Mouse (Mus musculus) intestine, embryonic 15.5 days (tissue): ENCODE results near the gene Hist1h2bq. TPM values are rescaled to one million over a fixed set of nuclear protein-coding genes. Genes with fewer than 3 reads are reported as not detected.
"Not testable (repeated sequence)": the region's sequence is repeated elsewhere in the genome, so short reads cannot be mapped to it uniquely, and the experiment has no call there.

Experiments used
- ATAC-seq: fragments of 200-750 bp; cut with Nextera tagmentation; 2 replicates; pipeline ENCODE4 v1.8.0; 2017; ENCODE audit warnings: moderate TSS enrichment, moderate library complexity
- H3K27ac ChIP-seq: fragments of 300-500 bp; sonication (generic); 2 replicates; pipeline ENCODE4 v1.5.1; 2015; ENCODE audit warnings: mild to moderate bottlenecking, inconsistent platforms
- H3K27me3 ChIP-seq: fragments of 300-500 bp; sonication (generic); replicated peaks from 2 replicates; pipeline ENCODE4 v1.6.1; 2015; ENCODE audit warnings: inconsistent platforms
- H3K36me3 ChIP-seq: fragments of 300-500 bp; sonication (generic); 2 replicates; pipeline ENCODE4 v1.6.1; 2015; ENCODE audit warnings: inconsistent platforms
- H3K4me1 ChIP-seq: fragments of 300-500 bp; sonication (generic); replicated peaks from 2 replicates; pipeline ENCODE4 v1.6.1; 2015; ENCODE audit warnings: inconsistent platforms
- H3K4me2 ChIP-seq: fragments of 300-500 bp; sonication (generic); replicated peaks from 2 replicates; pipeline ENCODE4 v1.6.1; 2015; ENCODE audit warnings: mild to moderate bottlenecking, inconsistent platforms
- H3K4me3 ChIP-seq: fragments of 300-500 bp; sonication (generic); replicated peaks from 2 replicates; pipeline ENCODE4 v1.5.1; 2015; ENCODE audit warnings: inconsistent platforms
- H3K9ac ChIP-seq: fragments of 300-500 bp; sonication (generic); 2 replicates; pipeline ENCODE4 v1.6.1; 2015; ENCODE audit warnings: inconsistent platforms
- H3K9me3 ChIP-seq: fragments of 300-500 bp; sonication (generic); 2 replicates; pipeline ENCODE4 v1.6.1; 2016; ENCODE audit warnings: inconsistent platforms
- WGBS: fragments of 180-500 bp; shearing (Covaris S2); methylation state at CpG from one replicate; pipeline ENCODE4 v1.1.7; 2015; 5-methylcytosine and 5-hydroxymethylcytosine counted together
- polyA plus RNA-seq: library from polyadenylated mRNA; unstranded; fragments of >200 nt; fragmentation: Nextera tagmentation; extraction: Ambion mirVana; gene quantifications from 2 replicates; pipeline ENCODE4 v1.2.1, GENCODE M21; 2015

Hist1h2bq gene
- polyA plus RNA-seq, 1 experiment from 2014 or later: 16.7 TPM

DNA sequence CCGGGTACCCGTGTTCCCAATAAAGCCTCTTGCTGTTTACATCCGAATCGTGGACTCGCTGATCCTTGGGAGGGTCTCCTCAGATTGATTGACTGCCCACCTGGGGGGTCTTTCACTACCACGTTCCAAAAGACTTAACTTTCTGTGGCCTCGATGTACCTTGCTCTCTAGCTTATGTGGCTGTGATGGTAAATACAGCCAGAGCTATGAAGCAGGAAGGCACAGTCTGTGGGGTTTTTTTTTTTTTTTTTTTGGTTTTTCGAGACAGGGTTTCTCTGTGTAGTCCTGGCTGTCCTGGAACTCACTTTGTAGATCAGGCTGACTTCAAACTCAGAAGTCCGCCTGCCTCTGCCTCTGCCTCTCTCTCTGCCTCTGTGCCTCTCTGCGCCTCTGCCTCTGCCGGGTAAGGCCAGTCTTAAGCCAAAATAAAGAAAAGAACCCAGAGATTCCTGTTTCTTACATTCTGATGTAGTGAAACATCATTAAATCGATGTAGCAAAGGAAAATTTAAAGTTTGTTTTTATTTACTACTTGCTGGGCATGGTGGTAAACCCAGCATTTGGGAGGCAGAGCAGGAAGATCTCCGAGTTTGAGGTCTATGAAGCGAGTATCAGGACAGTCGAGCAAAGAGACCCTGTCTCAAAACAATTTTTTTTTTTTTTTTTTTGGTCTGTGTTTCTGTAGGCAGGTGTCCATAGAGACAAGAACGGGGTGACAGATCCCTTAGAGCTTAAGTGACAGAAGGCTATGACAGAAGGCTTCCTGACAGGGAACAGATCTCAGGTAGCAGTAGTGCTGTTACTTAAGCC lies 10.3 kb upstream of the Hist1h2bq start:
- H3K36me3 ChIP-seq, H3K4me1 ChIP-seq, H3K27me3 ChIP-seq, H3K9me3 ChIP-seq, H3K4me3 ChIP-seq, H3K4me2 ChIP-seq, H3K9ac ChIP-seq, H3K27ac ChIP-seq: not testable (repeated sequence)
- 73% methylated on average over 7 of the region's 16 CpGs for WGBS
- 0 out of 2 replicates have a peak, but pooled peaks have one; percentile 41 for ATAC-seq

DNA sequence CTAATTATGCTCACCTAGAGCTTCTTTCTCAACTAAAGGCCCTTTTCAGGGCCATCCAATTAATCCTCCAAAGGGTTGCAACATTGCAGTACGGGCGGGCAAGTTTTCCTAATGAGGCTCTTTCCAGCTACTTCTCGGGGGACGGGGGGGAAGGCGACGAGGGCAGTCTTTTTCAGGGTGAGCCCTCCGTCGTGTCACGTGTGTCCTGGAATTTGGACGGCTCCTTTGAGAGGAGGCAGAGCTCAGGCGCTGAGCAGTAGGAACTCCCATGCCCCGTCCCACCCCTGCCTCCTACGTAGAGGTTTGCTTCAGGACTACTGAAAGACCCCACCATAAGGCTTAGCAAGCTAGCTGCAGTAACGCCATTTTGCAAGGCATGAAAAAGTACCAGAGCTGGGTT lies 2.1 kb upstream of the Hist1h2bq start:
- WGBS: under 1% methylated on average over 14 of the region's 14 CpGs
- ATAC-seq: peak; percentile 64
- not testable (repeated sequence) for H3K9ac ChIP-seq, H3K4me1 ChIP-seq, H3K9me3 ChIP-seq, H3K27me3 ChIP-seq, H3K36me3 ChIP-seq
- H3K4me3 ChIP-seq: 0 out of 2 replicates have a peak overlapping the region, but pooled peaks have one; percentile 9
- H3K27ac ChIP-seq: 0 out of 2 replicates have a peak overlapping the region, but pooled peaks have one; percentile 22
- H3K4me2 ChIP-seq: peak overlapping the region; percentile 36

DNA sequence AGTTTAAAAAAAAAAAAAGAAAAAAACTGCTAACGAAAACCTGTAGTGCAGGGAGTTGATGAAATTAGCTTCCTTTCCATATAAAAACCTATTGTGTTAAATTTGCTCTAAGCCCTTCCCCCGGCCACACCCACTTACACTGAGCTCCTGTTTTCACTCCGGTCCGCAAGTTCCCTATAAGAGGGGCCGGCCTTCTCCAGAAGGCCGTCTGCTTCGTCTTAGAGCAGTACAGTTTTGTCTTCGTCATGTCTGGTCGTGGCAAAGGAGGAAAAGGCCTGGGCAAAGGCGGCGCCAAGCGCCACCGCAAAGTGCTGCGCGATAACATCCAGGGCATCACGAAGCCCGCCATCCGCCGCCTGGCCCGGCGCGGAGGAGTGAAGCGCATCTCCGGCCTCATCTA lies 1.5 kb upstream of the Hist1h2bq start, which contains the start of gene Hist1h4m:
Gene Hist1h4m (plus strand): TSS at position 208 of the 400 bp plus-strand sequence.
- H3K36me3 ChIP-seq, H3K9ac ChIP-seq, H3K27me3 ChIP-seq, H3K4me1 ChIP-seq, H3K9me3 ChIP-seq: not testable (repeated sequence)
- peak within 1 kb of the TSS; percentile 36 for H3K4me2 ChIP-seq
- H3K4me3 ChIP-seq: 0 out of 2 replicates have a peak within 1 kb of the TSS, but pooled peaks have one; percentile 9
- no CpG with 5 or more reads among the region's 24 CpGs for WGBS
- peak; percentile 67 for ATAC-seq
- 0 out of 2 replicates have a peak within 1 kb of the TSS, but pooled peaks have one; percentile 22 for H3K27ac ChIP-seq

DNA sequence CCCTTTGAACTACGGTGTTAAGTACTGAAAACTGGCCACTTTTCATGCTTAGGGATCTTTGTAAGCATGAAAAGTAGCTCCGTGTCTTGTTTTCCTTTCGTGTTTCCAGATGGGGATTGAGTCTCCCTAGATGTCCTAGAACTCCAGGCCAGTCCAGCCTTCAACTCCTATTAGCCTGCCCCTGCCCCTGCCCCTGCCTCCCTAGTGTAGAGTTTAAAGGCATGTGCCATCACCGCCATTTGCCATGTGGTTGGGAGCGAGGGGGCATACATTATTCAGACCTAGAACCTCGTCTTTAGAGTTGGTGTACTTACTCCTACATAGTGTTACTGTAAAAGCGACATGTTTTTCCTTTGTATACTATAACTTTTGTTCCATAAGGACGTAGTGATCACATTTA lies 1.1 kb upstream of the Hist1h2bq start:
- not testable (repeated sequence) for H3K4me1 ChIP-seq
- peak; percentile 31 for ATAC-seq
- no CpG with 5 or more reads among the region's 8 CpGs for WGBS

DNA sequence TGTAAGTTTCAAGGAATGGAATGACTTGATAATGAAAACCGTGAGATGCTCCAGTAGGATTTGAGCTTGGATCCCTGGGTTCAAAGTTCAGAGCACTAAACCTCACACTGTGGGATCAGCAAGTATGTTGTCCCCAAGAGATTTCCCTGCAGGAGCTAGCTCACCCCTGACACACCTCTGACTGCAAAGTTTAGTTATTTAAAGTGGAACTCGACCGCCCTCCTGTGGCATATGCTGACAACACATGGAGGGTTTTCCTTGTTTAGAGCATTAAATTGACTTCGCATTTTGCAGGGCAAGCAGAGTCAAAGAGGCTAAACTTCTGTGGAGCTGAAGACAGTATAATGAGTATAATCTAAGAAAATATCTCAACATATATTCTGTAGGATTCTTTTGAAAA lies 6.9 kb downstream of the Hist1h2bq start:
- not testable (repeated sequence) for H3K9me3 ChIP-seq, H3K27ac ChIP-seq, H3K9ac ChIP-seq, H3K4me1 ChIP-seq, H3K4me2 ChIP-seq, H3K27me3 ChIP-seq, H3K4me3 ChIP-seq, H3K36me3 ChIP-seq
- no CpG with 5 or more reads among the region's 4 CpGs for WGBS
- ATAC-seq: peak; percentile 86

More for the DNA sequence above, 1.1 kb upstream of the Hist1h2bq start:
- H3K27ac ChIP-seq, H3K36me3 ChIP-seq, H3K4me3 ChIP-seq, H3K27me3 ChIP-seq, H3K9ac ChIP-seq, H3K9me3 ChIP-seq, H3K4me2 ChIP-seq: not testable (repeated sequence)

DNA sequence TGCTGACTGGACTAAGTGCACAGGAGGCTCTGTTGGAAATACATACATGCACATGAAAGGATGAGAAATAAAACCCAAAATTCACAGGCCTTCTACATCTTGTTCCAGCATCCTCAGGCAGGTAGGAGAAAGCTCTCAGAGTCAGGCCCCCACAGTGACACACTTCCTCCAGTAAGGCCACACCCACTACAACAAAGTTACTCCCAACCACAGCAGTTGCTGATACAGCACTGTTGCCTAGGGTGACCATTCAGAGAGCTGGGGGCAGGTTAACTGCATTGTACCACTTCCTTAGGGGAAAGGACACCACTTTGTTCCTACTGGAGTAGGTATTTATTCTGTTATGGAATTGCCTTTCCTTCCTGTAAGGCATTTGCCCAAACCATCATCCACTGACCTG lies 12.8 kb downstream of the Hist1h2bq start:
- not testable (repeated sequence) for H3K9ac ChIP-seq

DNA sequence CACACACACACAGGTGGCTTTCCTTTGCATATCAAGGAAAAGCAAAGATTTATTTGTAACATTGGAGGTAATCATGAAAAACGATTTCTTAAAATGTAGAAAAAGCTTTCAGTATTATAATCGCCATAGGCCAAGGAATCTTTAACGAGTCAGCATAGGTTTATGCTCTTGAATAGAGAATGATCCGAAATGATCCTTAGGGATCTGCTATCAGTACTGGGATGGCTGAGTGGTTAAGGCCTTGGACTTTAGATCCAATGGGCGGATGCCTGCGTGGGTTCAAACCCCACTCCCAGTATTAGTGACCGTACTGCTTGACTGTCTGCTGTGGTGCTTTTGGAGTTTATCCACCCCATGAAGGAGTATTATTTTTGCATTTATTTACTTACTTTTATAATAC lies 14.4 kb downstream of the Hist1h2bq start:
- no peaks in the 10 kb centered on the region for H3K36me3 ChIP-seq
- H3K4me2 ChIP-seq: no peak overlapping the region
- no peaks in the 10 kb centered on the region for H3K27me3 ChIP-seq
- WGBS: 92% methylated on average over 7 of the region's 7 CpGs
- H3K9ac ChIP-seq: no peak overlapping the region
- ATAC-seq: no peak
- H3K4me1 ChIP-seq: 0 out of 2 replicates have a peak, but pooled peaks cover 2% of the 10 kb centered on the region
- H3K27ac ChIP-seq: no peak overlapping the region
- no peaks in the 10 kb centered on the region for H3K9me3 ChIP-seq
- no peak overlapping the region for H3K4me3 ChIP-seq

More for the DNA sequence above, 12.8 kb downstream of the Hist1h2bq start:
- not testable (repeated sequence) for H3K27ac ChIP-seq, H3K4me3 ChIP-seq, ATAC-seq, H3K4me2 ChIP-seq, H3K36me3 ChIP-seq, H3K4me1 ChIP-seq, H3K9me3 ChIP-seq, H3K27me3 ChIP-seq

DNA sequence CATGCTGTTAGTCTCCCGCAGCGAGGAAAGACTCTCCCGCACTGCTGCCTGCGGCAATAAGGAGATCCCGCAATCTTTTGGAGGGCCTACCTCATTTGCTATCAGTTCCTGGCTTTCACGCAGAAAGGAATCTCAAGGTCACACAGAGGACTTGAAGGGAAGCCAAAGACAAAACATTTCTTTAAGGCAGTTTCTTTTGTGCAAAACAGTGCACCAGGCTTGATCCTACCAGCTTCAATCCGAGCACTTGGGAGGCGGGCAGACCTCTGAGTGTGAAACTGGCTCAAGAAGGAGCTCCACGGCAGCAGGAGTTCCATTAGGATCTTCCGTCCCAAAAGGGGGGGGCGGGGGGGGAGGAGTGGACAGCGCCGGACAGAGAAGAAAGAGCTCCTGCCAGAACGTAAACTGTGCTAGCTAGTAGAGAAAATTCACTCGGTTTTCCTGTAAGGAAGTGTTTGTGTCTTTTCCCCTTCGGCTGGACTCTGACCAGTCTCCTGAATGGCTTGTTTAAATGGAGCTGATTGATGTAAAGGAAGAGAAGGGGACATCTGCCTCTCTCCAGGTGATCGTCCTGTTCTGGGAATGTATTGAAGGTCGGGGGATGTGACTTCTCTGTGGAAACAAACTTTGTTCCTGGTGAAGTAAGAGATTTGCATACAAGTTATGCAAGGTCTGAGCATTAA lies 19.3 kb downstream of the Hist1h2bq start:
- H3K9me3 ChIP-seq: no peaks in the 10 kb centered on the region
- H3K9ac ChIP-seq: peak overlapping the region; percentile 36
- H3K27ac ChIP-seq: 0 out of 2 replicates have a peak overlapping the region, but pooled peaks have one; percentile 22

DNA sequence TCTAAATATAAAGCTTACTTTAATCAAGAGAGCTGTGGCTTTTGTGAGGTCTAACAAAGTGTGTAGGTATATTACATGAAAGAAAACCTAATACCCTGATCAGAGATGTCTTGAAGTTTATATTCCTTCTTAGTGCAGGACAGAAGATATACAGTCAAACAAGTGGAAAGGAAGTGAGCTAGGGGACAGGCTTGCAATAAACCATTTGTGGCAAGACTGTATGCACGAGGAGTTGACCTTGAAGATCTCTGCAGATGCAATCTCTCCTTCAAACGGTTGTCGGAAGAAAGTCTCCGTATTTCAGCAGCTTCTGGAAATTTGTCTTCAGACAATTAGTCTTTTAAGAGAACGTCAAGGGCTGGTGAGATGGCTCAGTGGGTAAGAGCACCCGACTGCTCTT lies 20.1 kb downstream of the Hist1h2bq start:
- WGBS: 46% methylated on average over 6 of the region's 6 CpGs
- Histone ChIP-seq H3K4me1 (peaks cover 12% of the 10 kb centered on the region; the same call in 1 of the 2 replicates), H3K4me2 (no peak overlapping the region), H3K9me3 (no peaks in the 10 kb centered on the region), H3K27me3 (no peaks in the 10 kb centered on the region), H3K4me3 (no peak overlapping the region), H3K9ac (no peak overlapping the region), H3K36me3 (no peaks in the 10 kb centered on the region), H3K27ac (no peak overlapping the region)
- no peak for ATAC-seq

More for the DNA sequence above, 19.3 kb downstream of the Hist1h2bq start:
- H3K4me3 ChIP-seq: peak overlapping the region; percentile 15; the same call in 1 of the 2 replicates
- ATAC-seq: no peak
- H3K4me1 ChIP-seq: peaks cover 8% of the 10 kb centered on the region; the same call in 1 of the 2 replicates
- 12% methylated on average over 18 of the region's 18 CpGs for WGBS
- no peaks in the 10 kb centered on the region for H3K27me3 ChIP-seq
- H3K4me2 ChIP-seq: peak overlapping the region; percentile 54
- no peaks in the 10 kb centered on the region for H3K36me3 ChIP-seq

DNA sequence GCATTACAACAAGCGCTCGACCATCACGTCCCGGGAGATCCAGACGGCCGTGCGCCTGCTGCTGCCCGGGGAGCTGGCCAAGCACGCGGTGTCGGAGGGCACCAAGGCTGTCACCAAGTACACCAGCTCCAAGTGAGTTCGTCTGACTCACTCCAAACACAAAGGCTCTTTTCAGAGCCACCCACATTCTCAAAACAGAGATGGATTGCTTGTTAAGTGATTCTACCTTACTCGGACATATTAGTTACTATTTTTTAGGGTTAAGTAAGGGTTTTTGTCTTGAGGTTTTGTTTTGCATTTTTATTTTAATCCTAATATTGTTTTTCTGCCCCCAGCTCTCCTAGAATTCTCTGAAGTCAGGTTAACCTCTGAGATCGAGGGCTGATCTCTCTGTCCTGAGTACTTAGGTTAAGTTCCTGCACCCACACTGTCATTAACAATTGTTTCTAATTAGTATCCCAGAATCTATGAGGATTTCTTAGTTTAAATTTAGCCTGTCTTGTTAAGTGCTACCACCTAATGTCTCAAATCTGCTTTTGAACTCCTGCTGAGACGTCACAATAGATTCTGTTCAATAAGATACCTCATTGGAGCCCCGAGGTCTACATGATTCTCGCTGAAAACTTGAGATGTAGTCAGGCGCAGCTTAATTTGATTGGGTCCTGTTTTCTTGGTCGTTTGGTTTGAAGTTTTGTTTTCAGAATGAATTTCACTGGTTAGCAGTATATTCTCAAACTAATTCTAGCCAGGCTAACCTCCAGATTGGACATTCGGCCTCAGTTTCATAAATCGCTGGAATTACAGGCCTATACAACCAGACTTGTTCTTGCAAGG lies 22.0 kb downstream of the Hist1h2bq start:
- H3K27ac ChIP-seq: peak overlapping the region; percentile 56; the same call in 1 of the 2 replicates
- peaks cover 19% of the 10 kb centered on the region for H3K4me1 ChIP-seq
- no peaks in the 10 kb centered on the region for H3K36me3 ChIP-seq
- no peak overlapping the region for H3K4me3 ChIP-seq
- H3K4me2 ChIP-seq: peak overlapping the region; percentile 60
- no peaks in the 10 kb centered on the region for H3K27me3 ChIP-seq
- no peaks in the 10 kb centered on the region for H3K9me3 ChIP-seq
- peak overlapping the region; percentile 32; the same call in 1 of the 2 replicates for H3K9ac ChIP-seq
- 26% methylated on average over 15 of the region's 21 CpGs for WGBS
- peak; percentile 7; the same call in 1 of the 2 replicates for ATAC-seq

DNA sequence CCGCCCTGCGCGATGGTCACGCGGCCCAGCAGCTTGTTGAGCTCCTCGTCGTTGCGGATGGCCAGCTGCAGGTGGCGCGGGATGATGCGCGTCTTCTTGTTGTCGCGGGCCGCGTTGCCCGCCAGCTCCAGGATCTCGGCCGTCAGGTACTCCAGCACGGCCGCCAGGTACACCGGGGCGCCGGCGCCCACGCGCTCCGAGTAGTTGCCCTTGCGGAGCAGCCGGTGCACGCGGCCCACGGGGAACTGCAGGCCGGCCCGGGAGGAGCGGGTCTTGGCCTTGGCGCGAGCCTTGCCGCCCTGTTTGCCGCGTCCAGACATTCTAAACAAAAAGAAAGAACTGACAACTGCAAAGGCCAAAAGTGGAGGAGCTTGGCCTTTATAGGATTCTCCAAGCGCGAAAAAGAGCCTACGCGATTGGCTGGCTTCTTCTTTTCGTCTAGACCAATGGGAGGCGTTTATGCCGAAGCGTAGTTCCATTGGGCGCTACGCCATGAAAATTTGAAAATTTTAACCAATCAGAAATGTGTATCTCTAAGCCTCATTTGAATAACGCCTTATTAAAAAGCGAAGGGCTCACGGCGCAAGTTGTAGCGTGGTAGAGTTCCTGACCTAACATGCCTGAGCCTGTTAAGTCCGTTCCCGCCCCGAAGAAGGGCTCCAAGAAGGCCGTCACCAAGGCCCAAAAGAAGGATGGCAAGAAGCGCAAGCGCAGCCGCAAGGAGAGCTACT lies 22.9 kb downstream of the Hist1h2bq start, which contains the start of the genes Hist1h2an and Hist1h2bp:
Gene Hist1h2an (minus strand): TSS at position 320 of the 731 bp plus-strand sequence.
Gene Hist1h2bp (plus strand): TSS at position 563 of the 731 bp plus-strand sequence.
- not testable (repeated sequence) for H3K9me3 ChIP-seq, H3K27me3 ChIP-seq, H3K36me3 ChIP-seq
- WGBS: under 1% methylated on average over 40 of the region's 63 CpGs
- H3K4me3 ChIP-seq: peak within 1 kb of the TSS; percentile 34
- H3K4me2 ChIP-seq: peak within 1 kb of the TSS; percentile 60
- peaks cover 23% of the 10 kb centered on the region for H3K4me1 ChIP-seq
- H3K9ac ChIP-seq: peak within 1 kb of the TSS; percentile 41
- peak within 1 kb of the TSS; percentile 84 for H3K27ac ChIP-seq
- peak; percentile 94 for ATAC-seq
